Mouse (Mus musculus) G1E (cell line): ENCODE results near the gene Kcnh6.

ENCODE experiments used
- CTCF ChIP-seq: IDR thresholded peaks from 2 replicates; pipeline ENCODE4 v1.5.1; 2012; ENCODE audit warnings: low read depth, low read length, inconsistent platforms, mixed read lengths
- GATA1 ChIP-seq: IDR thresholded peaks from 2 replicates; pipeline ENCODE4 v1.6.1; 2012; ENCODE audit warnings: borderline replicate concordance, low read length, inconsistent platforms, mixed read lengths

- no peak for TF ChIP-seq CTCF
- no peak for TF ChIP-seq GATA1
Measured at GRCm38 (mm10) chr11:105967741-105968574, 40.0 kb upstream of the Kcnh6 start, which contains the start of gene Ace.
